18 mouse cellular contexts compared by ENCODE assay signal in the genomic region with DNA sequence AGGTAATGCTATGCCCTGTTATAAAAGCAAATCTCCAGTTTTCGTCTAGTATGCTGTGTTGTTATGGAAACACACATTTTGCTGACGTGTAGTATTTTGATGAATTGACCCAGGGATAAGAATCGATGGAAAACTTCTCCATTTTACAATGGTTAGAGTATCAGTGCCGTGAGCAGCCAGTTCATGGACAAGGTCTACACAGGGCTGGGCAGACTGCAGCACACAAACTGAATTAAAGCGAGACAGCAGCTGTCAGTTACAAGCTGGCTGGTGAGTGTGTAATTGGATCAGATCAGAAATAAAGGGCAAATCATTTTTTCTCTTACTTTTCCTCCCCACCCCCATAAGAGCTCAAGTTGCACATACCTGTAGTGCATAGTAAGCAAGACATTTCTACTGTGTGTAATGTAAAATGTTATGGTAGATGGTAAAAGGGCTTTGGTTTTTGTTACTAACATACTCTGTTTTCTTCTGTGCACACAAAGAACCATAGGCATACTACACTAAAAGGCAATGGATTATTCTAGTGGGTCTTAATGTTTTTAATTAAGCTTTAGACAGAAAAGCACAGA.
DNase-seq lines count a peak whose midpoint lies in the region; ATAC-seq and TF ChIP-seq lines count a peak whose summit lies in the region.
"Had no signal": no experiment of that assay in that cellular context is flagged by ENCODE, and none has a peak within 500 bp of the region (broad histone marks: within the 10 kb centered on the region; RNA-seq: fewer than 3 reads in every experiment).

No protein-coding gene starts in this region.

- intact Hi-C loops in gastrocnemius, adult 2 months (cut with DNase I): no loop called here

- H3K27me3 ChIP-seq in forebrain, embryonic 14.5 days (replicated peaks; ENCODE audit: control insufficient read depth, insufficient read depth, low read length): no peaks in the 10 kb centered on the region
- H3K27me3 ChIP-seq in hindbrain, embryonic 16.5 days (replicated peaks; ENCODE audit: control insufficient read depth, insufficient read depth, low read length): no peaks in the 10 kb centered on the region
- no peaks in the 10 kb centered on the region for H3K27me3 ChIP-seq in midbrain, postnatal 0 days (ENCODE audit: insufficient read depth, low read length)
- H3K27me3 ChIP-seq: embryonic facial prominence, embryonic 12.5 days; Patski had no signal

- H3K36me3 ChIP-seq in forebrain, embryonic 14.5 days (ENCODE audit: control insufficient read depth, insufficient read depth, low read length): no peaks in the 10 kb centered on the region
- no peaks in the 10 kb centered on the region for H3K36me3 ChIP-seq in hindbrain, embryonic 16.5 days (ENCODE audit: control insufficient read depth, insufficient read depth, low read length)
- H3K36me3 ChIP-seq in midbrain, postnatal 0 days (ENCODE audit: insufficient read depth, low read length): no peaks in the 10 kb centered on the region
- H3K36me3 ChIP-seq: embryonic facial prominence, embryonic 12.5 days; heart, embryonic 10.5 days had no signal

- 52% methylated on average over 5 of the region's 5 CpGs for WGBS in forebrain, embryonic 14.5 days
- 47% methylated on average over 5 of the region's 5 CpGs for WGBS in hindbrain, embryonic 16.5 days
- 27% methylated on average over 5 of the region's 5 CpGs for WGBS in midbrain, postnatal 0 days

- no peak for TF ChIP-seq CTCF in gastrocnemius, adult 2 months (IDR thresholded peaks at IDR 0.05)
- TF ChIP-seq CTCF in midbrain, postnatal 0 days (IDR thresholded peaks at IDR 0.05): no peak

- no peak; the same call in 1 of the 2 replicates for ATAC-seq in forebrain, embryonic 14.5 days
- peak; percentile 72 for ATAC-seq in hindbrain, embryonic 16.5 days
- ATAC-seq in midbrain, postnatal 0 days (ENCODE audit: low FRiP score): 0 out of 2 replicates have a peak, but pooled peaks have one; percentile 52
- ATAC-seq: intestine, postnatal 0 days; Patski had no signal

- 0 out of 2 replicates have a peak overlapping the region, but pooled peaks have one; percentile 13 for H3K4me3 ChIP-seq in gastrocnemius, adult 2 months
- H3K4me3 ChIP-seq in forebrain, embryonic 14.5 days (ENCODE audit: low read depth, low read length): no peak overlapping the region
- no peak overlapping the region for H3K4me3 ChIP-seq in hindbrain, embryonic 16.5 days (ENCODE audit: low read length)
- H3K4me3 ChIP-seq in midbrain, postnatal 0 days (ENCODE audit: low read depth, low read length): no peak overlapping the region
- H3K4me3 ChIP-seq: embryonic facial prominence, embryonic 12.5 days; heart, embryonic 10.5 days had no signal

- no peak overlapping the region for H3K9ac ChIP-seq in forebrain, embryonic 14.5 days (ENCODE audit: low read length)
- no peak overlapping the region for H3K9ac ChIP-seq in hindbrain, embryonic 16.5 days (ENCODE audit: low read depth, low read length)
- H3K9ac ChIP-seq in midbrain, postnatal 0 days (replicated peaks; ENCODE audit: low read length, poor library complexity, severe bottlenecking): no peak overlapping the region
- H3K9ac ChIP-seq: embryonic facial prominence, embryonic 12.5 days had no signal

- no peak overlapping the region for H3K4me2 ChIP-seq in forebrain, embryonic 14.5 days (ENCODE audit: low read length)
- no peak overlapping the region for H3K4me2 ChIP-seq in hindbrain, embryonic 16.5 days (ENCODE audit: low read length)
- no peak overlapping the region for H3K4me2 ChIP-seq in midbrain, postnatal 0 days (ENCODE audit: low read depth, low read length, poor library complexity, severe bottlenecking)
- H3K4me2 ChIP-seq: embryonic facial prominence, embryonic 12.5 days had no signal

- no peak for DNase-seq in gastrocnemius, adult 2 months
- no peak for DNase-seq in gastrocnemius, adult 18-20 months (ENCODE audit: low spot score)
- peak; percentile 32 for DNase-seq in forebrain, embryonic 14.5 days (ENCODE audit: low spot score)
- DNase-seq in midbrain, postnatal 0 days (ENCODE audit: low spot score): peak; percentile 21
- no peak for DNase-seq in adrenal gland, postnatal 25 days
- no peak for DNase-seq in left cerebral cortex, adult 8-10 months (ENCODE audit: low spot score in 2 of 2)
- DNase-seq: cerebellum, adult 11 months; gastrocnemius, postnatal 36 days; liver; lung, adult 2 months; thymus, postnatal 36 days had no signal

- H3K27ac ChIP-seq in gastrocnemius, adult 2 months: peak overlapping the region; percentile 67
- 0 out of 2 replicates have a peak overlapping the region, but pooled peaks have one; percentile 27 for H3K27ac ChIP-seq in forebrain, embryonic 14.5 days (ENCODE audit: low read depth, low read length)
- 0 out of 2 replicates have a peak overlapping the region, but pooled peaks have one; percentile 23 for H3K27ac ChIP-seq in hindbrain, embryonic 16.5 days (ENCODE audit: low read depth, low read length)
- H3K27ac ChIP-seq in midbrain, postnatal 0 days (ENCODE audit: low read depth, low read length): peak overlapping the region; percentile 27; the same call in 1 of the 2 replicates
- H3K27ac ChIP-seq: embryonic facial prominence, embryonic 12.5 days; heart, embryonic 10.5 days; macrophage; stomach, postnatal 0 days had no signal

- peaks cover 3% of the 10 kb centered on the region; the same call in 1 of the 2 replicates for H3K4me1 ChIP-seq in forebrain, embryonic 14.5 days (ENCODE audit: control insufficient read depth, insufficient read depth, low read length)
- no peaks in the 10 kb centered on the region; the same call in none of the 2 replicates for H3K4me1 ChIP-seq in hindbrain, embryonic 16.5 days (ENCODE audit: control insufficient read depth, insufficient read depth, low read depth, low read length)
- no peaks in the 10 kb centered on the region for H3K4me1 ChIP-seq in midbrain, postnatal 0 days (ENCODE audit: insufficient read depth, low read length)

- H3K9me3 ChIP-seq in forebrain, embryonic 14.5 days (replicated peaks; ENCODE audit: control insufficient read depth, low read length): no peaks in the 10 kb centered on the region
- H3K9me3 ChIP-seq in hindbrain, embryonic 16.5 days (ENCODE audit: control insufficient read depth, low read length): no peaks in the 10 kb centered on the region
- no peaks in the 10 kb centered on the region for H3K9me3 ChIP-seq in midbrain, postnatal 0 days (ENCODE audit: low read length)
- H3K9me3 ChIP-seq: embryonic facial prominence, embryonic 12.5 days; heart, embryonic 10.5 days had no signal

Comparison
In these comparisons a context has a peak if more than half of its experiments do, and no peak if none do; other contexts are left out.
1. DNase-seq: peak in forebrain, embryonic 14.5 days (single experiment) and midbrain, postnatal 0 days (single experiment); none in gastrocnemius, adult 2 months (single experiment), gastrocnemius, adult 18-20 months (single experiment), adrenal gland, postnatal 25 days (single experiment) and left cerebral cortex, adult 8-10 months (0 of 2).
2. Peak in every context shown above with its lines, with median percentiles within 50 percentile points of each other: H3K27ac ChIP-seq.